Mouse (Mus musculus) bone marrow macrophage, adult 2 months (primary cell): ENCODE results near the gene Calm5. TPM values are rescaled to one million over a fixed set of nuclear protein-coding genes. Genes with fewer than 3 reads are reported as not detected.

Source experiments
- H3K27ac ChIP-seq: 2 replicates; pipeline ENCODE4 v1.5.1; 2012; ENCODE audit warnings: low read depth, low read length; ENCODE audit not compliant: insufficient read depth
- H3K4me1 ChIP-seq: 2 replicates; pipeline ENCODE4 v1.6.1; 2012; ENCODE audit warnings: low read length; ENCODE audit not compliant: control insufficient read depth, insufficient read depth
- H3K4me3 ChIP-seq: 2 replicates; pipeline ENCODE4 v1.5.1; 2012; ENCODE audit warnings: mild to moderate bottlenecking, low read length, moderate library complexity; ENCODE audit not compliant: insufficient read depth
- CTCF ChIP-seq: IDR thresholded peaks from 2 replicates; pipeline ENCODE4 v1.5.1; 2012; ENCODE audit warnings: low read depth, mild to moderate bottlenecking, low read length, moderate library complexity
- POLR2A ChIP-seq: IDR thresholded peaks from 2 replicates; pipeline ENCODE4 v1.6.1; 2012; ENCODE audit warnings: mild to moderate bottlenecking, low read depth, low read length, borderline replicate concordance
- polyA plus RNA-seq: library from polyadenylated mRNA; stranded (reverse); fragments of >200 nt; gene quantifications from 2 replicates; pipeline ENCODE4 v1.2.4, GENCODE M21; 2012; ENCODE audit not compliant: missing spikeins, insufficient read depth, insufficient read length

The Calm5 gene
- polyA plus RNA-seq, 1 experiment = not detected

- no peak overlapping the region for H3K27ac ChIP-seq
- no peaks in the 10 kb centered on the region for H3K4me1 ChIP-seq
- H3K4me3 ChIP-seq = no peak overlapping the region
- TF ChIP-seq CTCF (no peak), POLR2A (no peak)
These were observed 12.5 kb downstream of the Calm5 start for GRCm38 (mm10) chr13:3866355-3867052.

- TF ChIP-seq POLR2A = no peak
- no peak for TF ChIP-seq CTCF
- H3K27ac ChIP-seq = no peak overlapping the region
- H3K4me3 ChIP-seq = no peak overlapping the region
- no peaks in the 10 kb centered on the region for H3K4me1 ChIP-seq
These were observed 13.2 kb downstream of the Calm5 start for GRCm38 (mm10) chr13:3867158-3867557.

- H3K4me3 ChIP-seq = no peak overlapping the region
- no peaks in the 10 kb centered on the region for H3K4me1 ChIP-seq
- no peak overlapping the region for H3K27ac ChIP-seq
- TF ChIP-seq POLR2A (no peak), CTCF (no peak)
These were observed 15.9 kb downstream of the Calm5 start for GRCm38 (mm10) chr13:3869901-3870300.

- Histone ChIP-seq H3K4me1 (no peaks in the 10 kb centered on the region), H3K4me3 (no peak overlapping the region), H3K27ac (no peak overlapping the region)
- TF ChIP-seq CTCF (no peak), POLR2A (no peak)
These were observed 18.9 kb downstream of the Calm5 start for GRCm38 (mm10) chr13:3872832-3873231.

- H3K4me1 ChIP-seq = no peaks in the 10 kb centered on the region
- TF ChIP-seq CTCF (no peak), POLR2A (no peak)
- H3K27ac ChIP-seq = no peak overlapping the region
- no peak overlapping the region for H3K4me3 ChIP-seq
These were observed 22.5 kb downstream of the Calm5 start for GRCm38 (mm10) chr13:3876448-3876847.

- TF ChIP-seq POLR2A (no peak), CTCF (no peak)
- Histone ChIP-seq H3K4me3 (no peak overlapping the region), H3K27ac (no peak overlapping the region), H3K4me1 (no peaks in the 10 kb centered on the region)
These were observed 23.2 kb downstream of the Calm5 start for GRCm38 (mm10) chr13:3877185-3877584.

GRCm38 (mm10) chr13:3877679-3878220, 23.8 kb downstream of the Calm5 start:
- H3K4me1 ChIP-seq = no peaks in the 10 kb centered on the region

GRCm38 (mm10) chr13:3886663-3887062, 32.7 kb downstream of the Calm5 start:
- no peak for TF ChIP-seq POLR2A
- no peak for TF ChIP-seq CTCF
- Histone ChIP-seq H3K4me1 (peaks cover 9% of the 10 kb centered on the region), H3K4me3 (no peak overlapping the region), H3K27ac (no peak overlapping the region)

More at GRCm38 (mm10) chr13:3877679-3878220, 23.8 kb downstream of the Calm5 start:
- no peak overlapping the region for H3K4me3 ChIP-seq
- H3K27ac ChIP-seq = no peak overlapping the region
- TF ChIP-seq CTCF (no peak), POLR2A (no peak)

GRCm38 (mm10) chr13:3889111-3889510, 35.1 kb downstream of the Calm5 start:
- peaks cover 12% of the 10 kb centered on the region for H3K4me1 ChIP-seq
- no peak overlapping the region for H3K4me3 ChIP-seq
- no peak overlapping the region for H3K27ac ChIP-seq
- no peak for TF ChIP-seq POLR2A
- no peak for TF ChIP-seq CTCF

- H3K4me3 ChIP-seq = no peak overlapping the region
- TF ChIP-seq POLR2A = no peak
- TF ChIP-seq CTCF = no peak
- no peak overlapping the region for H3K27ac ChIP-seq
- peaks cover 12% of the 10 kb centered on the region for H3K4me1 ChIP-seq
These were observed 36.1 kb downstream of the Calm5 start for GRCm38 (mm10) chr13:3890061-3890460.
